Mouse (Mus musculus): Measurements from ENCODE around the gene Thbd. TPM values are rescaled to one million over a fixed set of nuclear protein-coding genes. Genes with fewer than 3 reads are reported as not detected.

Gene Thbd
- polyA plus RNA-seq, 1 experiment from 2014 or later = 17.9 TPM

GRCm38 (mm10) chr2:148397015-148397783 is 10.8 kb downstream of the Thbd start:
- H3K27me3 ChIP-seq (ENCODE audit: control insufficient read depth, insufficient read depth, low read length) = 0 out of 2 replicates have a peak, but pooled peaks cover 2% of the 10 kb centered on the region
- no peaks in the 10 kb centered on the region for H3K36me3 ChIP-seq (ENCODE audit: control insufficient read depth, insufficient read depth, low read length)
- H3K27ac ChIP-seq (replicated peaks) = no peak overlapping the region; the same call in 1 of the 2 replicates
- H3K4me2 ChIP-seq (replicated peaks; ENCODE audit: low read depth) = no peak overlapping the region
- no peak for ATAC-seq (ENCODE audit: low FRiP score, low TSS enrichment)
- H3K4me3 ChIP-seq (ENCODE audit: low read depth, low read length) = no peak overlapping the region
- no peaks in the 10 kb centered on the region for H3K4me1 ChIP-seq (replicated peaks; ENCODE audit: control insufficient read depth, insufficient read depth)
- no peak for DNase-seq (ENCODE audit: low spot score)
- H3K9me3 ChIP-seq (ENCODE audit: control insufficient read depth, low read length) = no peaks in the 10 kb centered on the region
- TF ChIP-seq CTCF (IDR thresholded peaks at IDR 0.05; ENCODE audit: low read depth) (no peak), EP300 (optimal IDR thresholded peaks at IDR 0.05) (no peak)
- no peak overlapping the region for H3K9ac ChIP-seq (ENCODE audit: low read length)
- WGBS = 41% methylated on average over 11 of the region's 11 CpGs

- Histone ChIP-seq H3K36me3 (ENCODE audit: control insufficient read depth, insufficient read depth, low read length) (no peaks in the 10 kb centered on the region), H3K9ac (ENCODE audit: low read length) (no peak overlapping the region), H3K4me2 (replicated peaks; ENCODE audit: low read depth) (peak overlapping the region; percentile 89), H3K27ac (replicated peaks) (no peak overlapping the region), H3K9me3 (ENCODE audit: control insufficient read depth, low read length) (no peaks in the 10 kb centered on the region), H3K4me1 (replicated peaks; ENCODE audit: control insufficient read depth, insufficient read depth) (no peaks in the 10 kb centered on the region), H3K4me3 (ENCODE audit: low read depth, low read length) (no peak overlapping the region), H3K27me3 (ENCODE audit: control insufficient read depth, insufficient read depth, low read length) (0 out of 2 replicates have a peak, but pooled peaks cover 2% of the 10 kb centered on the region)
- WGBS = 74% methylated on average over 10 of the region's 10 CpGs
- ATAC-seq (ENCODE audit: low FRiP score, low TSS enrichment) (no peak), DNase-seq (ENCODE audit: low spot score) (no peak)
- TF ChIP-seq CTCF (IDR thresholded peaks at IDR 0.05; ENCODE audit: low read depth) (no peak), EP300 (optimal IDR thresholded peaks at IDR 0.05) (no peak)
Measured at GRCm38 (mm10) chr2:148396209-148396608, 11.8 kb downstream of the Thbd start.

- DNase-seq (ENCODE audit: low spot score) (peak; percentile 34), ATAC-seq (ENCODE audit: low FRiP score, low TSS enrichment) (peak; percentile 41; the same call in 1 of the 2 replicates)
- Histone ChIP-seq H3K9me3 (ENCODE audit: control insufficient read depth, low read length) (no peaks in the 10 kb centered on the region), H3K9ac (ENCODE audit: low read length) (peak within 1 kb of the TSS; percentile 47; the same call in 1 of the 2 replicates), H3K4me1 (replicated peaks; ENCODE audit: control insufficient read depth, insufficient read depth) (no peaks in the 10 kb centered on the region), H3K27ac (replicated peaks) (no peak within 1 kb of the TSS), H3K36me3 (ENCODE audit: control insufficient read depth, insufficient read depth, low read length) (no peaks in the 10 kb centered on the region), H3K27me3 (ENCODE audit: control insufficient read depth, insufficient read depth, low read length) (0 out of 2 replicates have a peak, but pooled peaks cover 2% of the 10 kb centered on the region), H3K4me3 (ENCODE audit: low read depth, low read length) (peak within 1 kb of the TSS; percentile 44), H3K4me2 (replicated peaks; ENCODE audit: low read depth) (peak within 1 kb of the TSS; percentile 89)
- TF ChIP-seq EP300 (optimal IDR thresholded peaks at IDR 0.05) = no peak
- peak; percentile 78 for TF ChIP-seq CTCF (IDR thresholded peaks at IDR 0.05; ENCODE audit: low read depth)
- 4% methylated on average over 83 of the region's 83 CpGs for WGBS
Measured at GRCm38 (mm10) chr2:148395131-148396051, 12.6 kb downstream of the Thbd start, which contains the start of gene Sstr4. Sstr4 (plus strand) TSS chr2:148395344.

- no peaks in the 10 kb centered on the region for H3K9me3 ChIP-seq (ENCODE audit: control insufficient read depth, low read length)
- no peak overlapping the region for H3K9ac ChIP-seq (ENCODE audit: low read length)
- no peak for TF ChIP-seq EP300 (optimal IDR thresholded peaks at IDR 0.05)
- no peak for TF ChIP-seq CTCF (IDR thresholded peaks at IDR 0.05; ENCODE audit: low read depth)
- 0 out of 2 replicates have a peak, but pooled peaks cover 2% of the 10 kb centered on the region for H3K27me3 ChIP-seq (ENCODE audit: control insufficient read depth, insufficient read depth, low read length)
- ATAC-seq (ENCODE audit: low FRiP score, low TSS enrichment) (no peak), DNase-seq (ENCODE audit: low spot score) (no peak)
- no peak overlapping the region for H3K4me2 ChIP-seq (replicated peaks; ENCODE audit: low read depth)
- no peak overlapping the region for H3K27ac ChIP-seq (replicated peaks)
- no peak overlapping the region for H3K4me3 ChIP-seq (ENCODE audit: low read depth, low read length)
- H3K36me3 ChIP-seq (ENCODE audit: control insufficient read depth, insufficient read depth, low read length) = no peaks in the 10 kb centered on the region
- H3K4me1 ChIP-seq (replicated peaks; ENCODE audit: control insufficient read depth, insufficient read depth) = no peaks in the 10 kb centered on the region
Measured at GRCm38 (mm10) chr2:148393846-148394245, 14.1 kb downstream of the Thbd start.

GRCm38 (mm10) chr2:148393149-148393548 is 14.8 kb downstream of the Thbd start:
- TF ChIP-seq CTCF (IDR thresholded peaks at IDR 0.05; ENCODE audit: low read depth) = no peak
- no peak for TF ChIP-seq EP300 (optimal IDR thresholded peaks at IDR 0.05)
- ATAC-seq (ENCODE audit: low FRiP score, low TSS enrichment) (no peak), DNase-seq (ENCODE audit: low spot score) (no peak)
- Histone ChIP-seq H3K9me3 (ENCODE audit: control insufficient read depth, low read length) (no peaks in the 10 kb centered on the region), H3K9ac (ENCODE audit: low read length) (no peak overlapping the region), H3K4me1 (replicated peaks; ENCODE audit: control insufficient read depth, insufficient read depth) (no peaks in the 10 kb centered on the region), H3K36me3 (ENCODE audit: control insufficient read depth, insufficient read depth, low read length) (no peaks in the 10 kb centered on the region), H3K27ac (replicated peaks) (no peak overlapping the region), H3K27me3 (ENCODE audit: control insufficient read depth, insufficient read depth, low read length) (0 out of 2 replicates have a peak, but pooled peaks cover 2% of the 10 kb centered on the region), H3K4me3 (ENCODE audit: low read depth, low read length) (no peak overlapping the region), H3K4me2 (replicated peaks; ENCODE audit: low read depth) (no peak overlapping the region)
- 59% methylated on average over 1 of the region's 1 CpGs for WGBS
